Mouse (Mus musculus) liver, postnatal 0 days (tissue): ENCODE results near the gene 1520401A03Rik. TPM values are rescaled to one million over a fixed set of nuclear protein-coding genes. Genes with fewer than 3 reads are reported as not detected.
A peak's percentile ranks its signal among the peaks of the same experiment; 100 is the strongest.

Source experiments
- ATAC-seq: fragments of 200-750 bp; cut with Nextera tagmentation; 2 replicates; pipeline ENCODE4 v1.8.0; 2017; ENCODE audit warnings: mild to moderate bottlenecking, moderate library complexity
- DNase-seq: peaks from one replicate; pipeline ENCODE4 v3.0.0-alpha.2; 2016
- H3K27ac ChIP-seq: fragments of 300-500 bp; sonication (generic); 2 replicates; pipeline ENCODE4 v1.5.1; 2014; ENCODE audit warnings: antibody characterized with exemption, moderate library complexity, mild to moderate bottlenecking, low read depth
- H3K27me3 ChIP-seq: fragments of 300-500 bp; sonication (generic); 2 replicates; pipeline ENCODE4 v1.6.1; 2014; ENCODE audit warnings: low read length, control low read depth, mixed read lengths; ENCODE audit not compliant: insufficient read depth
- H3K36me3 ChIP-seq: fragments of 300-500 bp; sonication (generic); replicated peaks from 2 replicates; pipeline ENCODE4 v1.6.1; 2014; ENCODE audit warnings: mild to moderate bottlenecking, control low read depth, low read length, moderate library complexity, mixed read lengths; ENCODE audit not compliant: insufficient read depth
- H3K4me1 ChIP-seq: fragments of 300-500 bp; sonication (generic); 2 replicates; pipeline ENCODE4 v1.6.1; 2014; ENCODE audit warnings: antibody characterized with exemption, mild to moderate bottlenecking, control low read depth; ENCODE audit not compliant: insufficient read depth
- H3K4me2 ChIP-seq: fragments of 300-500 bp; sonication (generic); 2 replicates; pipeline ENCODE4 v1.6.1; 2014; ENCODE audit warnings: low read depth, mild to moderate bottlenecking, low read length, moderate library complexity, mixed read lengths
- H3K4me3 ChIP-seq: fragments of 300-500 bp; sonication (generic); 2 replicates; pipeline ENCODE4 v1.5.1; 2014; ENCODE audit warnings: low read depth, low read length
- H3K9ac ChIP-seq: fragments of 300-500 bp; sonication (generic); replicated peaks from 2 replicates; pipeline ENCODE4 v1.6.1; 2014; ENCODE audit warnings: mild to moderate bottlenecking, moderate library complexity
- H3K9me3 ChIP-seq: fragments of 300-500 bp; sonication (generic); 2 replicates; pipeline ENCODE4 v1.6.1; 2016; ENCODE audit warnings: mild to moderate bottlenecking, control low read depth, low read length, mixed read lengths
- CTCF ChIP-seq: sonication (generic); IDR thresholded peaks from 2 replicates; pipeline ENCODE4 v1.5.1; 2016; ENCODE audit warnings: antibody characterized with exemption, low read depth
- EP300 ChIP-seq: IDR thresholded peaks from 2 replicates; pipeline ENCODE4 v1.6.1; 2016; ENCODE audit warnings: antibody characterized with exemption, low read depth, mild to moderate bottlenecking
- WGBS: fragments of 180-500 bp; shearing (Covaris S2); extraction: QIAGEN DNeasy Blood & Tissue Kit; methylation state at CpG from one replicate; pipeline ENCODE4 v1.1.7; 2014; ENCODE audit not compliant: insufficient replicate concordance; 5-methylcytosine and 5-hydroxymethylcytosine counted together
- polyA plus RNA-seq: library from polyadenylated mRNA; unstranded; fragments of >200 nt; fragmentation: Nextera tagmentation; extraction: Ambion mirVana; gene quantifications from 2 replicates; pipeline ENCODE4 v1.2.1, GENCODE M21; 2015

The 1520401A03Rik gene
- polyA plus RNA-seq, 1 experiment from 2014 or later: not detected

DNA sequence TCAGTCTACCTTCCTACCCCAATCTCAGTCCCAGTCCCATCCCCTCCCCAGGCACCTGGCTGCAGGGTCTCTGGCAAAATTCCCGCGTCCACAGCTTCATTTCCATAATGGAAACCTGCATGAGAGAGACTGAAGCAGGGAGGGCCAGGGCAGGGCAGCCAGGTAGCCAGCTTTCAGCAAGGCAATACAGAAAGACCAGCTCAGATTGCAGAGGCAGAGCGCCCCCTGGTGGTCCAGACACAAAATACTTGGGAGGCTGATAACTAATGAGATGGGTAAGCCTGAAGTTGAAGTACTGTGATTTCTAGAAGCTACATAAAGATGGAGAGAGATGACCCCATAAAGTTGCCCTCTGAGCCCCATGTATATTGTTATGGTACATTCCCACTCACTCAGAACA lies 16.4 kb downstream of the 1520401A03Rik start:
- Histone ChIP-seq H3K4me2 (no peak overlapping the region), H3K9ac (no peak overlapping the region), H3K9me3 (no peaks in the 10 kb centered on the region), H3K4me1 (no peaks in the 10 kb centered on the region), H3K36me3 (no peaks in the 10 kb centered on the region), H3K27ac (no peak overlapping the region), H3K27me3 (peaks cover 12% of the 10 kb centered on the region; the same call in 1 of the 2 replicates), H3K4me3 (no peak overlapping the region)
- 0% methylated on average over 3 of the region's 3 CpGs for WGBS
- DNase-seq (peak; percentile 82), ATAC-seq (peak; percentile 66)
- TF ChIP-seq EP300: no peak
- peak; percentile 92 for TF ChIP-seq CTCF

GRCm38 (mm10) chr17:23705525-23706104 lies 17.0 kb downstream of the 1520401A03Rik start:
- H3K27ac ChIP-seq: no peak overlapping the region
- peaks cover 17% of the 10 kb centered on the region for H3K27me3 ChIP-seq
- TF ChIP-seq EP300: no peak
- TF ChIP-seq CTCF: no peak
- H3K4me3 ChIP-seq: no peak overlapping the region
- ATAC-seq (no peak), DNase-seq (no peak)
- 78% methylated on average over 7 of the region's 7 CpGs for WGBS
- H3K9me3 ChIP-seq: no peaks in the 10 kb centered on the region
- H3K36me3 ChIP-seq: no peaks in the 10 kb centered on the region
- no peak overlapping the region for H3K9ac ChIP-seq
- no peaks in the 10 kb centered on the region for H3K4me1 ChIP-seq
- no peak overlapping the region for H3K4me2 ChIP-seq

- no peak overlapping the region for H3K9ac ChIP-seq
- DNase-seq (no peak), ATAC-seq (no peak)
- 66% methylated on average over 7 of the region's 7 CpGs for WGBS
- H3K36me3 ChIP-seq: no peaks in the 10 kb centered on the region
- H3K27ac ChIP-seq: no peak overlapping the region
- H3K4me1 ChIP-seq: peaks cover 3% of the 10 kb centered on the region; the same call in 1 of the 2 replicates
- no peak overlapping the region for H3K4me2 ChIP-seq
- H3K27me3 ChIP-seq: peaks cover 25% of the 10 kb centered on the region
- TF ChIP-seq CTCF (no peak), EP300 (no peak)
- H3K9me3 ChIP-seq: no peaks in the 10 kb centered on the region
- no peak overlapping the region for H3K4me3 ChIP-seq
Measured at GRCm38 (mm10) chr17:23704741-23705140, 17.8 kb downstream of the 1520401A03Rik start.

- WGBS: 79% methylated on average over 9 of the region's 9 CpGs
- no peak for DNase-seq
- Histone ChIP-seq H3K9ac (no peak overlapping the region), H3K4me3 (no peak overlapping the region), H3K27ac (no peak overlapping the region), H3K4me2 (no peak overlapping the region), H3K36me3 (no peaks in the 10 kb centered on the region), H3K27me3 (peaks cover 36% of the 10 kb centered on the region), H3K9me3 (no peaks in the 10 kb centered on the region), H3K4me1 (peaks cover 4% of the 10 kb centered on the region; the same call in 1 of the 2 replicates)
- ATAC-seq: no peak
- TF ChIP-seq CTCF: no peak
- TF ChIP-seq EP300: no peak
Measured at GRCm38 (mm10) chr17:23703301-23703700, 19.3 kb downstream of the 1520401A03Rik start.

- ATAC-seq: peak; percentile 99
- Histone ChIP-seq H3K27ac (no peak overlapping the region), H3K4me2 (peak overlapping the region; percentile 93), H3K4me3 (peak overlapping the region; percentile 60), H3K36me3 (no peaks in the 10 kb centered on the region), H3K9ac (no peak overlapping the region), H3K9me3 (no peaks in the 10 kb centered on the region), H3K4me1 (peaks cover 4% of the 10 kb centered on the region; the same call in 1 of the 2 replicates), H3K27me3 (peaks cover 41% of the 10 kb centered on the region)
- DNase-seq: peak; percentile 79
- WGBS: 1% methylated on average over 13 of the region's 28 CpGs
- TF ChIP-seq EP300: no peak
- peak; percentile 76 for TF ChIP-seq CTCF
Measured at GRCm38 (mm10) chr17:23700079-23700478, 22.5 kb downstream of the 1520401A03Rik start.

DNA sequence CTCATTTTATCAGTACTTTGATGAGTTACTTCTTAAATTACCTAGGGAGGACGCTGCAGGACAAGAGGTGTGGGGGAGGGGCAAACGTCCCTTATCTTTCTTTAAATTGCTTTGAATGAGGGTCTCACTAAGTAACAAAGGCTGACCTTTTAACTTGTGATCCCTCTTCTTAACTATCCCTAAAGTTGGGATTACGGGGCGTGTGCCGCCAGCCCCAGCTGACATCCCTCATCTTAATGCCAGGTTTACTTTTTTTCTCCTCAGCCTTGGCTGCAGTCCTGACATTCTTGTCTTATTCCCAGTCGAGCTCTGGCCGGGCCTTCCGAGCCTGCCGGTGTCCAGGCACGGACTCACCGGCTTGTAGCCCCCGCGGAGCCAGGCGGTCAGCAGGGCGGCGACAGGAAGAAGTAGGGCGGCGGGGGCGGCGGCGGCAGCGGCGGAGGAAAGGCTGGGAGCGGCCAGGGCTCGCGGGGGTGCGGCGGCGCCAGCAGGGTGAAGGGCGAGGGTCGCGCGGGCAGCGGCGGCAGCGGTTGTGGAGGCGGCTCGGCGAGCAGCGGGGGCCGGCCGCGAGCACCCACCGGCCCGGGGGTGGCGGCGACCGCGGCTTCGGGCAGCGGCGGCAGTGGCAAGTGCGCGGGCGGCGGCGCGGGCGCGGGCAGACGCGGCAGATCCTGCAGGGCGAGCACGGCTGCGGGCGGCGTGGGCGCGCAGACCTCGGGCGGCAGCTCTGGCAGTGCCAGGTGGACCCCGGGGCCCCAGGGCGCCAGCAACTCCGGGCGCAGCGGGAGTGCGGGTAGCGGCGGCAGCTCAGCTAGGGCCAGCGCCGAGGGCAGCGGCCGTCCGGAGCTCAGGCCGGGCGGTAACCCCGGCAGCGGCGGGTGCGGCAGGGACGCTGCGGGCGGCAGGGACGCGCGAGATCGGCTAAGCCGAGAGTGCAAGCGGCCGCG lies 23.2 kb downstream of the 1520401A03Rik start:
- ATAC-seq: peak; percentile 76

More for the DNA sequence above, 23.2 kb downstream of the 1520401A03Rik start:
- TF ChIP-seq EP300: no peak
- WGBS: 2% methylated on average over 56 of the region's 101 CpGs
- Histone ChIP-seq H3K27ac (no peak overlapping the region), H3K9ac (peak overlapping the region; percentile 41; the same call in 1 of the 2 replicates), H3K4me2 (peak overlapping the region; percentile 93), H3K36me3 (no peaks in the 10 kb centered on the region), H3K4me3 (peak overlapping the region; percentile 60), H3K27me3 (peaks cover 38% of the 10 kb centered on the region), H3K4me1 (peaks cover 4% of the 10 kb centered on the region; the same call in 1 of the 2 replicates), H3K9me3 (no peaks in the 10 kb centered on the region)
- no peak for DNase-seq
